Mouse (Mus musculus) embryonic facial prominence, embryonic 11.5 days (tissue): ENCODE measurements at regions not wholly inside any gene's neighbourhood (a gene's known extent, or its start where the extent isn't known, plus 50 kb on each side); places are given as distances from the start of the nearest gene placed in this dataset. TPM values are rescaled to one million over a fixed set of nuclear protein-coding genes. Genes with fewer than 3 reads are reported as not detected.

ENCODE experiments used
- ATAC-seq: fragments of 200-750 bp; cut with Nextera tagmentation; replicated peaks from 2 replicates; pipeline ENCODE4 v1.8.0; 2017; ENCODE audit warnings: low read depth; ENCODE audit not compliant: insufficient number of reproducible peaks, low FRiP score, low TSS enrichment
- DNase-seq: peaks from one replicate; pipeline ENCODE4 v3.0.0-alpha.2; 2015; ENCODE audit warnings: low spot score
- H3K27ac ChIP-seq: fragments of 300-500 bp; sonication (generic); replicated peaks from 2 replicates; pipeline ENCODE4 v1.5.1; 2014; ENCODE audit warnings: mild to moderate bottlenecking, low read depth, low read length, control low read depth
- H3K27me3 ChIP-seq: fragments of 300-500 bp; sonication (generic); 2 replicates; pipeline ENCODE4 v1.6.1; 2014; ENCODE audit warnings: mild to moderate bottlenecking, low read length, moderate library complexity, mixed read lengths; ENCODE audit not compliant: control insufficient read depth, insufficient read depth
- H3K36me3 ChIP-seq: fragments of 300-500 bp; sonication (generic); replicated peaks from 2 replicates; pipeline ENCODE4 v1.6.1; 2014; ENCODE audit warnings: low read depth, mild to moderate bottlenecking, low read length, moderate library complexity, mixed read lengths; ENCODE audit not compliant: control insufficient read depth, insufficient read depth
- H3K4me1 ChIP-seq: fragments of 300-500 bp; sonication (generic); 2 replicates; pipeline ENCODE4 v1.6.1; 2014; ENCODE audit warnings: low read length, mixed read lengths; ENCODE audit not compliant: control insufficient read depth, insufficient read depth
- H3K4me2 ChIP-seq: fragments of 300-500 bp; sonication (generic); 2 replicates; pipeline ENCODE4 v1.6.1; 2014; ENCODE audit warnings: low read depth, mild to moderate bottlenecking, control low read depth, low read length, moderate library complexity
- H3K4me3 ChIP-seq: fragments of 300-500 bp; sonication (generic); 2 replicates; pipeline ENCODE4 v1.5.1; 2014; ENCODE audit warnings: low read depth, low read length, control low read depth
- H3K9ac ChIP-seq: fragments of 300-500 bp; sonication (generic); replicated peaks from 2 replicates; pipeline ENCODE4 v1.6.1; 2014; ENCODE audit warnings: mild to moderate bottlenecking, control low read depth, low read length
- H3K9me3 ChIP-seq: fragments of 300-500 bp; sonication (generic); replicated peaks from 2 replicates; pipeline ENCODE4 v1.6.1; 2016; ENCODE audit warnings: mild to moderate bottlenecking, low read length, inconsistent platforms, mixed read lengths; ENCODE audit not compliant: control insufficient read depth
- WGBS: fragments of 180-500 bp; shearing (Covaris S2); extraction: QIAGEN DNeasy Blood & Tissue Kit; methylation state at CpG from one replicate; pipeline ENCODE4 v1.1.7; 2014; 5-methylcytosine and 5-hydroxymethylcytosine counted together
- microRNA-seq: library from miRNA; unstranded; fragments of <30 nt; microRNA quantifications from one replicate; pipeline ENCODE4, GENCODE M21; 2016; ENCODE audit warnings: borderline number of aligned reads

GRCm38 (mm10) chr11:21033234-21033822 lies 57.8 kb upstream of the Peli1 start:
- H3K27ac ChIP-seq = no peak overlapping the region
- H3K36me3 ChIP-seq = no peaks in the 10 kb centered on the region
- no peak overlapping the region for H3K9ac ChIP-seq
- no peak overlapping the region for H3K4me3 ChIP-seq
- H3K4me1 ChIP-seq = no peaks in the 10 kb centered on the region
- H3K9me3 ChIP-seq = no peaks in the 10 kb centered on the region
- H3K4me2 ChIP-seq = no peak overlapping the region
- DNase-seq = no peak
- ATAC-seq = no peak
- WGBS = 80% methylated on average over 14 of the region's 14 CpGs
- no peaks in the 10 kb centered on the region for H3K27me3 ChIP-seq

GRCm38 (mm10) chr11:21033823-21034401 lies 57.2 kb upstream of the Peli1 start:
- Histone ChIP-seq H3K4me2 (no peak overlapping the region), H3K36me3 (no peaks in the 10 kb centered on the region), H3K9me3 (no peaks in the 10 kb centered on the region), H3K4me1 (no peaks in the 10 kb centered on the region), H3K9ac (no peak overlapping the region), H3K27me3 (no peaks in the 10 kb centered on the region), H3K4me3 (no peak overlapping the region), H3K27ac (no peak overlapping the region)
- 59% methylated on average over 11 of the region's 11 CpGs for WGBS
- peak; percentile 10 for DNase-seq
- ATAC-seq = no peak

GRCm38 (mm10) chr11:21036161-21036916 lies 54.8 kb upstream of the Peli1 start:
- no peak overlapping the region for H3K4me3 ChIP-seq

GRCm38 (mm10) chr11:21037267-21037906 lies 53.7 kb upstream of the Peli1 start:
- DNase-seq (no peak), ATAC-seq (no peak)
- Histone ChIP-seq H3K4me2 (no peak overlapping the region), H3K9ac (no peak overlapping the region), H3K4me3 (no peak overlapping the region), H3K27me3 (no peaks in the 10 kb centered on the region), H3K4me1 (no peaks in the 10 kb centered on the region), H3K36me3 (no peaks in the 10 kb centered on the region), H3K9me3 (no peaks in the 10 kb centered on the region), H3K27ac (no peak overlapping the region)
- WGBS = 91% methylated on average over 6 of the region's 6 CpGs

More at GRCm38 (mm10) chr11:21036161-21036916, 54.8 kb upstream of the Peli1 start:
- Histone ChIP-seq H3K27ac (no peak overlapping the region), H3K4me2 (no peak overlapping the region), H3K4me1 (no peaks in the 10 kb centered on the region), H3K9me3 (no peaks in the 10 kb centered on the region), H3K36me3 (no peaks in the 10 kb centered on the region), H3K27me3 (no peaks in the 10 kb centered on the region), H3K9ac (no peak overlapping the region)
- ATAC-seq = no peak
- no peak for DNase-seq
- WGBS = 67% methylated on average over 7 of the region's 7 CpGs

GRCm38 (mm10) chr11:21041201-21041600 lies 49.9 kb upstream of the Peli1 start:
- Histone ChIP-seq H3K9ac (no peak overlapping the region), H3K36me3 (no peaks in the 10 kb centered on the region), H3K9me3 (no peaks in the 10 kb centered on the region), H3K27ac (no peak overlapping the region), H3K4me2 (no peak overlapping the region), H3K27me3 (no peaks in the 10 kb centered on the region), H3K4me1 (no peaks in the 10 kb centered on the region), H3K4me3 (no peak overlapping the region)
- WGBS = 86% methylated on average over 5 of the region's 5 CpGs
- no peak for ATAC-seq
- no peak for DNase-seq

Small RNAs in the stretch of these regions (microRNA-seq; reads per million reads assigned to microRNA genes)
- gene Gm23681 = not detected
